Mouse (Mus musculus) heart, postnatal 0 days (tissue): ENCODE data around the gene Fam98a.

Source experiments
- CTCF ChIP-seq: IDR thresholded peaks from 2 replicates; pipeline ENCODE4 v1.5.1; 2016; ENCODE audit warnings: antibody characterized with exemption, control low read depth, low read depth
- EP300 ChIP-seq: IDR thresholded peaks from 2 replicates; pipeline ENCODE4 v1.6.1; 2016; ENCODE audit warnings: antibody characterized with exemption, low read depth

GRCm38 (mm10) chr17:75529222-75529935 is 22.4 kb downstream of the Fam98a start:
- TF ChIP-seq CTCF: no peak
- no peak for TF ChIP-seq EP300
